Mouse (Mus musculus) MEL (cell line): ENCODE measurements around the gene Mta3.

Experiments
- CHD1 ChIP-seq: IDR thresholded peaks from 2 replicates; pipeline ENCODE4 v1.6.1; 2012; ENCODE audit warnings: low read depth, mild to moderate bottlenecking, inconsistent platforms, low read length, improper control_type of control experiment
- CTCF ChIP-seq, 3 experiments: IDR thresholded peaks in 2 of 3; conservative IDR thresholded peaks in 1 of 3; 2 replicates each; pipeline ENCODE4 v1.5.1; 2011 to 2012; ENCODE audit warnings: low read length in 3 of 3, low read depth in 2 of 3, mild to moderate bottlenecking in 2 of 3, improper control_type of control experiment in 1 of 3, inconsistent platforms in 1 of 3, mixed read lengths in 1 of 3, moderate library complexity in 1 of 3; ENCODE audit not compliant: control insufficient read depth in 1 of 3, insufficient read depth in 1 of 3, poor library complexity in 1 of 3, severe bottlenecking in 1 of 3
- EP300 ChIP-seq, 2 experiments: IDR thresholded peaks; 2 replicates each; pipeline ENCODE4 v1.6.1; 2011; ENCODE audit warnings: improper control_type of control experiment in 2 of 2, low read length in 2 of 2, low read depth in 1 of 2, mild to moderate bottlenecking in 1 of 2
- ETS1 ChIP-seq: IDR thresholded peaks from 2 replicates; pipeline ENCODE4 v1.6.1; 2012; ENCODE audit warnings: low read depth, mild to moderate bottlenecking, inconsistent platforms, low read length, improper control_type of control experiment, moderate library complexity
- GATA1 ChIP-seq: IDR thresholded peaks from 2 replicates; pipeline ENCODE4 v1.6.1; 2011; ENCODE audit warnings: low read depth, low read length, improper control_type of control experiment
- MAFK ChIP-seq: IDR thresholded peaks from 2 replicates; pipeline ENCODE4 v1.6.1; 2011; ENCODE audit warnings: low read depth, mild to moderate bottlenecking, low read length, improper control_type of control experiment, borderline replicate concordance
- MXI1 ChIP-seq: IDR thresholded peaks from 2 replicates; pipeline ENCODE4 v1.6.1; 2011; ENCODE audit warnings: mild to moderate bottlenecking, low read depth, low read length, improper control_type of control experiment
- POLR2A ChIP-seq, 2 experiments: IDR thresholded peaks; 2 replicates each; pipeline ENCODE4 v1.6.1; 2011 to 2012; ENCODE audit warnings: low read length in 2 of 2, mild to moderate bottlenecking in 2 of 2, control low read depth in 1 of 2, improper control_type of control experiment in 1 of 2, low read depth in 1 of 2, moderate library complexity in 1 of 2; ENCODE audit not compliant: control insufficient read depth in 1 of 2, insufficient read depth in 1 of 2, poor library complexity in 1 of 2
- USF1 ChIP-seq: IDR thresholded peaks from 2 replicates; pipeline ENCODE4 v1.6.1; 2014; ENCODE audit warnings: low read depth, mild to moderate bottlenecking, inconsistent platforms, low read length, improper control_type of control experiment, moderate library complexity
- ZC3H11A ChIP-seq: IDR thresholded peaks from 2 replicates; pipeline ENCODE4 v1.6.1; 2012; ENCODE audit warnings: low read depth, mild to moderate bottlenecking, inconsistent platforms, low read length, improper control_type of control experiment
- ZNF384 ChIP-seq: IDR thresholded peaks from 2 replicates; pipeline ENCODE4 v1.6.1; 2012; ENCODE audit warnings: low read depth, mild to moderate bottlenecking, inconsistent platforms, low read length, improper control_type of control experiment

GRCm38 (mm10) chr17:83850864-83851263 lies 144.9 kb downstream of the Mta3 start:
- TF ChIP-seq CTCF (IDR thresholded peaks at IDR 0.05 in 2 of 3, conservative IDR thresholded peaks at IDR 0.05 in 1 of 3; ENCODE audit: control insufficient read depth in 1 of 3, insufficient read depth in 1 of 3, low read depth in 2 of 3, low read length in 3 of 3, poor library complexity in 1 of 3, severe bottlenecking in 1 of 3) (no peak), ZNF384 (no peak), POLR2A (IDR thresholded peaks at IDR 0.05; ENCODE audit: control insufficient read depth in 1 of 2, insufficient read depth in 1 of 2, low read depth in 1 of 2, low read length in 2 of 2, poor library complexity in 1 of 2) (no peak), MAFK (no peak), CHD1 (no peak), USF1 (no peak), ZC3H11A (no peak), GATA1 (no peak), ETS1 (no peak), EP300 (IDR thresholded peaks at IDR 0.05; ENCODE audit: low read depth in 1 of 2, low read length in 2 of 2) (no peak), MXI1 (no peak)
